Mouse (Mus musculus): ENCODE data around the gene Dmkn.
"Not testable (repeated sequence)": the region's sequence is repeated elsewhere in the genome, so short reads cannot be mapped to it uniquely, and the experiment has no call there.

Dmkn gene

DNA sequence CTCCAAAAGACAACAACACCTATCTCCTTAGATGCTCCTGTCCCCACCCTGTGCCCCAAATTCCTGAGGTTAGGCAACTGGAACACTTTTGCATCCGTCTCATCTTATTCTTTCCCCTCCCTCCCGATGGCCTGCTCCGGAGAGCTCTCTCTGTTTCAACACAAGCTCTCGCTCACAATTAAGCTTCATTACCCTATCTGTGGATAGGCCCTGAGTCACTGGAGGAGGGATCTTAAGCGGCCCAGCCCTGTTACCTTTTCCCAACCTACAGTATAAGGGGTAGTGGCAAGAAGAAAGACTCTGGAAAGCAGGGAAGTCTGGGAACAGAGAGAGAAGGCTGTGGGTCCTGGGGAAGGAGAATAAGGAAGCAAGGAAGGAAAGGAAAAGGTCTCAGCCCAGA, at the start of gene Dmkn:
Gene Dmkn (plus strand): TSS at position 301 of the 400 bp plus-strand sequence.
- DNase-seq (ENCODE audit: low spot score in 2 of 2): no peak

DNA sequence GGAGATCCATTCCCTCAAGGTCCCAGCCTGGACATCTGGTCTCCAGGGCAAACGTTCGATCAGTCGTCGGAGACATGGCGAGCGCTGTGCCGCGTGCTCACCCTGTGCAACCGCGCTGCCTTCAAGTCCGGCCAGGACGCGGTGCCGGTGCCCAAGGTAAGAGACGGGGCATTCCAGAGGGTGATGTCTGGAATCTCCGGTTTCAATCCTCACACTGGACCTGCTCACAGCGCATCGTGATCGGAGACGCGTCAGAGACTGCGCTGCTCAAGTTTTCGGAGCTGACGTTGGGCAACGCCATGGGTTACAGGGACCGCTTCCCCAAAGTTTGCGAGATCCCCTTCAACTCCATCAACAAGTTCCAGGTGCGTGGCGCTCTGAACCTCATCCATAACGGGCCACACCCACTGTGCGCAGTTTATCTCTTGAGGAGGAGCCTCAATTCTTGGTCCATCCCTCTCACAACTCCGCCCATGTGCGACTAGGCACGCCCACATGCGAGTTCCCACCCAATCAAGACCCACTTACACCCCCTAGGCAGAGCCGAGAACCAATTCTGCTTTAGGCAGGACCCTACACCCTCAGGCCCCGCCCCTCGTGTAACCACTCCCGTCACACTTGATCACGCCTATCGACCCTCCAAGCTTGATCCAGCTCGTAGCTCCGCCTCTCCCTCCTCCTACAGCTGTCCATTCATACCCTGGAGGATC, 46.4 kb upstream of the Dmkn start:
- DNase-seq (ENCODE audit: low spot score in 2 of 2): peak; percentile 32 to 33

DNA sequence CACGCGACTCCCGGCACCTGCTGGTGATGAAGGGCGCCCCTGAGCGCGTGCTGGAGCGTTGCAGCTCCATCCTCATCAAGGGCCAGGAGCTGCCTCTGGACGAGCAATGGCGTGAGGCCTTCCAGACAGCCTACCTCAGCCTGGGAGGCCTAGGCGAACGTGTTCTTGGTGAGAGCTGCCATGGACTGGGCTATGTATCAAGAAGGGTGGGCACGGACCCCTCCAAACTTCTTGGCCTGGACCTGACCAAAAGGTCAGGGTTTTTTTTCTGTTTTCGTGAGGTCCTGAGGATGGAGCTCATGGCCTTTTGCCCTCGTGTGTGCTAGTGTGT, 45.9 kb upstream of the Dmkn start:
- DNase-seq (ENCODE audit: low spot score in 2 of 2): no peak

DNA sequence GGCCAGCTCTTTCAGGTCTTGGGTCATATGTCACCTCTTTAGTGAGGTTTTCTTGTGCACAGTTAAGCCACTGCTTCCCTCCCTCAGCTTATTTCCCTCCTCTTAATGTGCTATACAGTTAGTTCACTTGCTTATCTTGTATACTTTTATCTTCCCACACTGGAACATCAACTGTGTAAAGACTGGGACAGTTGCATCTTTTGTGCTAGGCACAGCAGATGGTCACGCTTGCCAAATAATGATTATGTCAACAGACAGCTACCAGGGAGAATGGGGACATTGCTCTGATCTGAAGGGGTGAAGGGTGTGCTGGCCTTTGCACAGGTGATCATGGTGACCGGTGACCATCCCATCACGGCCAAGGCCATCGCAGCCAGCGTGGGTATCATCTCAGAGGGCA, 43.9 kb upstream of the Dmkn start:
- DNase-seq (ENCODE audit: low spot score in 2 of 2): no peak

DNA sequence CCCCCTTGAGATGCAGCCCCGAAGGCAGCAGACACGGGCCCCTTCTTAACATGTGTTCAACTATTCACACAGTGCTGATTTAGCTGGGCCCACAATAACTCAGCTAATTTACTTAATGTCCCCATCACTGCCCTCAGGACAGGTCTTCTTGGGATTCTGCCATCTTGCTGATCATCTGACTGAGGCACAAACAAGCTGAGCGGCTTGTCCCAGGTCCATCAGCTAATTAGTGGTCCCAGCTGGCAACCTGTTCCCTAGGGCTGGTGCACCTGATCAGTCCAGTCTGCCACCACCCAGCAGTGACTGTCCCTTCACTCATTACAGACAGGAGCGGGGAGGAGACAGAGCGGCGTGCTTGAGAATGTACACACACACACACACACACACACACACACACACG, 42.3 kb upstream of the Dmkn start:
- no peak for DNase-seq (ENCODE audit: low spot score in 2 of 2)

GRCm38 (mm10) chr7:30723274-30723953, 40.1 kb upstream of the Dmkn start:
- no peak for DNase-seq (ENCODE audit: low spot score in 2 of 2)

GRCm38 (mm10) chr7:30728214-30728613, 35.3 kb upstream of the Dmkn start:
- no peak for DNase-seq (ENCODE audit: low spot score in 2 of 2)

GRCm38 (mm10) chr7:30728739-30729395, 34.7 kb upstream of the Dmkn start:
- no peak for DNase-seq (ENCODE audit: low spot score in 2 of 2)

- peak; percentile 94 to 95 for DNase-seq (ENCODE audit: low spot score in 2 of 2)
Observed at GRCm38 (mm10) chr7:30729396-30730063, 34.0 kb upstream of the Dmkn start, which contains the start of gene Tmem147. Gene Tmem147, minus strand, starts transcription at chr7:30729540.

DNA sequence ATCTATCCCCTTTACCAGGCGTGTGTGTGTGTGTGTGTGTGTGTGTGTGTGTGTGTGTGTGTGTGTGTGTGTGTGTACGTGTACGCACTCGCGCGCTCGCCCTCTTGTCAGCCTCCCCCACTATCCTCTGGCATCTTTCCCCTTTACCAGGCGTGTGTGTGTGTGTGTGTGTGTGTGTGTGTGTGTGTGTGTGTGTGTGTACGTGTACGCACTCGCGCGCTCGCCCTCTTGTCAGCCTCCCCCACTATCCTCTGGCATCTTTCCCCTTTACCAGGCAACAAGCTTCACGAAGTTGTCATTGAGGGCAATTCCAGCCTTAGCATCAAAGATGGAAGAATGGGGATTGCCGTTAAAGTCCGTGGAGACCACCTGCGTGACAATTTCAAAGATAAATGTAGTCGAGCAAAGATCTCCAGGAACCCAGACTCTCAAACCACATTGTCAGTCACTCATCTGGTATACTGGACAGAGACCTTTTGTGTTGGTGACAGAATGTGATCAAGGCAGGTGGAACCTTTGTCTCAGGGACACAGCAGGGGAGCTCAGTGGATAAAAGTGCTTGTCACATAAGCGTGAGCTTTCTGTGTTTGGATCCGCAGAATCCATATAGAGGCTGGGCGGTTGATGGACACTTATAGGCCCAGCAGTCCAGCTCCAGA, 33.4 kb upstream of the Dmkn start:
- DNase-seq (ENCODE audit: low spot score in 2 of 2): not testable (repeated sequence)

DNA sequence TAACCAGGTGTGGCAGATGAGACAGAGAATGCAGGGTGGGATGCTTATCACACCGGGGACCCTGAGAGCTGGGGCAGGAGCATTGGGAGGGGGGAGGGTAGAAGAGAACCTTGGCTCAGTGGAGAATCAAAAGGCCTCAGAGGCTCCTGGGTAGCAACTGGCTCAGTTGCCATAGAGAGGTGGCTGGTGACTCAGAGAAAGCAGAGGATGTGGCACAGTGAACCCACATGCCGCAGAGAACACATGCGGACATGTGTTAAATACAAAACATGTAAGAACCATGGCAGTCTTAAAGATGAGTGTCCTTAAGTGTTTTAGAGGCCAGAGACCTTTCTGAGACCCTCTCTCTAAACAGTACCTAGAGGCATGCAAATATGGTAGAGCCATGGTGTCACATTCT, 27.3 kb upstream of the Dmkn start:
- no peak for DNase-seq (ENCODE audit: low spot score in 2 of 2)

DNA sequence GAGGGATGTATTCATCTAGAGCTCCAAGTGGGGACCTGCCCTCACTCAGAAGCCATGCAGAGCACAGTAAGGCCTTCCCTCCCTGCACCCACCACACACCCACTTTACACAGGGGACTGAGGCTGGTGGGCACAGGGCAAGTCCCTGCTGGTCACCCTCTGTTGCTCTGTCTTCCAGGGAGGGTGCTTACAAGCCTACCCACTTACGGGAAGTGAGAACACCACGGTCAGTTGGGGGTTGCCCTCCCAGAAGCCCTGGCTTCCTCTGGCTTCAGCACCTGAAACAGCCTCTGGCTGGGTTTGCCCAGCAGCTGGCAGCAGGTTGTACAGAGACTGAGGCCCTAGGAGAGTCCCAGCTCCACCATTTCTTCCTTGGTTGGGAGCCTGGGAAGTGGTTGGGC, 21.0 kb upstream of the Dmkn start:
- not testable (repeated sequence) for DNase-seq (ENCODE audit: low spot score in 2 of 2)

DNA sequence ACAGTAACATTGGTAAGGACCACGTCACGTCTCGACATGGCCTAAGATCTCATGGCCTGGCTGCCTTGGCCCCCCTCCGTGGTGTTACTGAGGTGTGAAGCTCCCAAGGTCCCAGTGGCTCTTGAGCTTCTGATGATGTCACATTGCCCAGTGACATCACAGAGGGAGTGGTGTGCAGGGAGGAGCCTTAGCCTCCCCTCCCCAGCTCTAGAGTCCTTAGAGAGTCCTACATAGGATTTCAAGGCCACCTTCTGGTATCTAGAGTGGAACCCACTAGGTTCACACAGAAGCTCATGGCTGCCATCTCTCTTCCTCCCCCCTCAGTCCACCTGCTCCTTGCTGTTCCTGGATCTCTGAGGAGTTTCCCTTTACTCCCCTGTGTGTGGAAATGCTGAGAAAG, 19.9 kb upstream of the Dmkn start, which contains the start of gene Gapdhs:
Gene Gapdhs (minus strand): TSS at position 65 of the 400 bp plus-strand sequence.
- DNase-seq (ENCODE audit: low spot score in 2 of 2): not testable (repeated sequence)

DNA sequence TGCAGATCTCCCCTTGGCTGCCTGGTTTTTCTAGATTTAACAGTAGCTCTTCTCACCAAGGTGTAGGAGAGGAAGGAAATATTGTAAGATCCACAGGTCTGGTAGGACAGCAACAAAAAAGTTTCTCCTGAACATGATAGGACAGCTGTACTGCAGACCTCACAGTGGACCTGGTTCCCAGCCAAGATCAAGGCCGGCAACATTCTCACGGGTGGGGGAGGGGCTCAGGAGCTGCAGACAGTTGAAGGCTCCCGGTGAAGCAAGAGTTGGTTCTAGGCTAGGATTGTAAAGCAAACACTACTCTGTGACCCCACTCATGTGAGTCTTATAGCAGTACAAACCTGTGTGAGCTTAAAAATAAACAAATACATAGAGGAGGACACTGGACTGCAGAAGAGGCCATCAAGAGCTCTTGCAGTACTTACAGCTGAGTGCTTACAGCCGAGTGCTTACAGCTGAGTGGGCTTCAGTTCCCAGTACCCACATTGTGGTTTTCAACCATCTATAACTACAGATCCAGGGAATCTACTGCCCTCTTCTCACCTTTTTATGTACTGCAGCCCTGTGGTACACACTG, 19.4 kb upstream of the Dmkn start:
- DNase-seq (ENCODE audit: low spot score in 2 of 2): no peak

DNA sequence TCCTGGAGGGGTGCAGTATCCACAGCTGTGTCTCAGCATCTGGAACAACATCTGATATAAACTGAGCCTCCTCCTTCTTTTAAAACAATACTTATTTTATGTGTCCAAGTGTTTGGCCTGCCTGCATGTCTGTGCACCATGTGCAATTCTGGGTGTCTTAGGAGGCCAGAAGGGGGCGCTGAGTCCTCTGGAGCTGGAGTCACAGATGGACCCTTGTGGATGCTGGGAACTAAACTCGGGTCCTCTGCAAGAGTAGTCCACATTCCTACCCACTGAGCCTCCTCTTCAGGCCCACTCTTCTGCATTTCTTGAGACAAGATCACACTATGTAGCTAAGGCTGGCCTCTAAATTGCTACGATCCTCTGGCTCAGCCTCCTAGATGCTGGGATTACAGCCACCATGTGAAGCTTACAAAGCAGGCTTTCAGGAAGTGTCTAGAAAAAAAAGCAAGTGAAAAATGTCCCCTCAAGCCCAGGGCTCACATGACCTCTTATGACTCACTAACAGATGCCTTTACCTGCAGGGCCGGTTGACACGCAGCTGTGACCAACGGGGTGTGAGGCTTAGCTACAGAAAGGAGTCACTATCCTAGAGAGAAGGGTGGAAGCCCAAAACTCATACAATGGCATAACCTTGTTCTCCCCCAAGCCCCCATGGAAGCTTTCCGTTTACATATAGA, 15.9 kb upstream of the Dmkn start:
- DNase-seq (ENCODE audit: low spot score in 2 of 2): no peak

GRCm38 (mm10) chr7:30749824-30750606, 13.5 kb upstream of the Dmkn start:
- no peak for DNase-seq (ENCODE audit: low spot score in 2 of 2)

DNA sequence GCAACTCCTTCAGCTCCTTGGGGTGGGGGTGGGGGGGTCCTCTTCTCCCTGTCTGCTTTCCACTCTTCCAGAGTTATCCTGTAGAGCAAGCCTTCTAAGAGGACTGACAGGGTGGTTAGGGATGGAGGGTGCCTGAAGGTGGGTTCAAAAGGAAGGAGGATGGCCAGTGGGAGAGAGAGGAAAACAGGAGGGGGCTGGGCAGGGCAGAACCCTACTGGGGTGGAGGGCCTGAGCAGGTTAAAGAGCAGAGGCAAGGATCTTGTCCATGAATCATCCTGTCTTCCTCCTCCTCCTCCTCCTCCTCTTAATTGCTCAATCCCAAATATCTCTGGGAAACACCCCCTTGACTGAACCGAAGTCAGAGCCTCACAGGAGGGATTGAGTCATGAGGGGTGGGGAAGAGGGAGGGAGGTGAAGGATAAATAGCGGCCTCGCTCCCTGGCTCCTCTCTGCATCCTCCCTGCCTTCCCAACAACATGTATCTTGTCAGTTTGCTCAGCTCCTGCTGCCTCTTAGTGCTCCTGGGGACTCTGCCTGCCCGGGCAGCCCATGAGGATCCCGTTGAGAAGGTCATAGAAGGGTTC, 12.4 kb upstream of the Dmkn start, which contains the start of gene Sbsn:
Gene Sbsn (plus strand): TSS at position 386 of the 584 bp plus-strand sequence.
- no peak for DNase-seq (ENCODE audit: low spot score in 2 of 2)

DNA sequence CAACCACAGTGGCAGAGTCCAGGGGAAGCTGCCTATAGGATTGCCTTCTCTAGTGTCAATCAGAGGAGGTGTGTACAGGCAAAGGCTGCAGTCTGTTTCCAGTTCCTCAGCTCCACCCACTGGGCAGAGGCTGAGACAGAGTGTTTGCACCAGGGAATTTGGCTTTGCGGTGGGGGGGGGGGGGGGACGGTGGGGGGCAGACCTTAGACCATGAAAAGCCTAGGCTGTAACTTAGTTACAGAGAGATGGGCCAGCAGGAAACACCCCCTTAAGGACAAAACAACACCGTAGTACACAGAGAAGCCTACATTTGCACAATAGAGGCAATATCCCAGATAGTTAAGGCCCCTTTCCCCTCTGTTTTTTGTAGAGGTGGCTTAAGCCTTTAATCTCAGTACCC, 6.6 kb upstream of the Dmkn start:
- DNase-seq (ENCODE audit: low spot score in 2 of 2): no peak

GRCm38 (mm10) chr7:30758853-30759252, 4.7 kb upstream of the Dmkn start:
- DNase-seq (ENCODE audit: low spot score in 2 of 2): no peak
